Mouse (Mus musculus): ENCODE measurements around the gene Tfpi2.

Gene Tfpi2

DNA sequence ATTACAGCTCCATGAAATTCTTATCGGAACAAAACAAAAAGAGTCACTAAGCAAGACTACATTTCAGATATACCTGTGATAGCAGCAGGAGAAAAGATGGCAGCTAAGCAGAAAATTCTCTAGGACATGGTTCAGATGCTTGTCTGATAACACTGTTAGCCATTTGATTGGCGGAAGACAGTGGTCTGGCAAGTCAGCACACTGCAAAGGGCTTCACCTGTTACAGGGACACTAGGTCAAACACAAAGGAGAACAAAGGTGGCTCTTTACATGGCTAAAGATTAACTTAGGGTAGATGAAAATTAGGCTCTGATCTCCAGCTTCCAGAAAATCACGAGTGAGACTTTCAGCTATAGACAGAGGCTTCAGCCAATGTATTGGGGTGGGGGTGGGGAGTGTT lies at the start of gene Tfpi2:
Tfpi2 (minus strand) TSS at position 170 of the 400 bp plus-strand sequence.
- DNase-seq (ENCODE audit: low read depth, low spot score) = no peak

DNA sequence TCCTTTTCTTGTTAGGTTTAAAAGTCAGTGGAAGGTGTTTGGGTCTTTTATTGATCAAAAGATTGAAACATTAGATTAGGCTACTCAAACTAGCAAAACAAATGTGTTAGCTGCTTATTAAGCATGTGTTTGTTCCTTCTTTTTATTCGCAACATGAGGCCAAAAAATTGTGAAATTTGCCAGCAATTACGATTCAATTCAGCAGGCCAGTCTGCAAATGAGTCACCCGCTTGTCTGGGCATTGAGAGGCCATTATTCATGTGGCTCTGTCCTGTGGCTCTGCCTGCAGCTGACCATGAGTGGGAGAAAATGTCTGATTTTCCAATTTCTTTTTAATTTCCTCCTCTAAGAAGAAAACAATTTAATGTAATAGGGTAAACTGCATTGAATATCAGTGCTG lies 42.2 kb upstream of the Tfpi2 start:
- no peak for DNase-seq (ENCODE audit: low read depth, low spot score)

GRCm38 (mm10) chr6:4026367-4026766 lies 37.6 kb upstream of the Tfpi2 start:
- no peak for DNase-seq (ENCODE audit: low read depth, low spot score)

DNA sequence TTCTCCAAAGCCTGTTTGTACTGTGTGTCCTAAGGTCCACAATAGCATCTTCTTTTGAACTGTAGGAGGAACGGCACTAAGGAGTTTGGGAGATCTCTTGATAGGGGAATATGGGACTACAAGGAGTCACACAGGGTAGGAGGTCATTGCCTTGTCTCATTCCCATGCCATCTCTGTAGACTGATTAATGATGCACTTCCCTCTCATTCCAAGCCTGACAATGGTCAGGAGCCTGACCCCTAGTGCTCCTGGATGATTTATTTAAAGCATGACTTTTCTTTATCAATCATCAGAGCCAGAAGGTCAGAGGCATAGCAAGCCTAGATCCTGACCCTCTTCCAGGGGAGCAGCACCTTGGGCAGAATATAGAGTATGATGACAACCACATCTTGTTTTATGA lies 33.9 kb upstream of the Tfpi2 start:
- DNase-seq (ENCODE audit: low read depth, low spot score) = no peak

DNA sequence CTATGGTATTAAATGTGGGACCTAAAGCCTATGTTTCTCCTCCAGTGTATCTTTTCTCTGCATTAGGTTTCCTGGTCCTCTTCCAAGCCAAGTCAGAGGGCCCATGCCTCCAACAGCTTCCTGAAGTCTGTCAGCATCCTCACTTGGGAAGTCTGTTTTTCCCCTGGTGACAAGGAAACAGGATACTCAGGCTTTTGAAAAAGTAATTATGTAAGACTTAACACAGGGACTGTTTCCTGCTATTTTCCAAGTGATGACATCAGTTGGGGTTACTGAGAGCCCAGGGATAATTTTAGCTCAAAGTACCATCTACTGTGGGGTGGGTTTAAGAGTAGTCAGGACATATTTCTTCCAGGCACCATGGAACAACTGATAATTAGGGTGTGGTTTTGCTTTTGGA lies 20.8 kb upstream of the Tfpi2 start:
- no peak for DNase-seq (ENCODE audit: low read depth, low spot score)

DNA sequence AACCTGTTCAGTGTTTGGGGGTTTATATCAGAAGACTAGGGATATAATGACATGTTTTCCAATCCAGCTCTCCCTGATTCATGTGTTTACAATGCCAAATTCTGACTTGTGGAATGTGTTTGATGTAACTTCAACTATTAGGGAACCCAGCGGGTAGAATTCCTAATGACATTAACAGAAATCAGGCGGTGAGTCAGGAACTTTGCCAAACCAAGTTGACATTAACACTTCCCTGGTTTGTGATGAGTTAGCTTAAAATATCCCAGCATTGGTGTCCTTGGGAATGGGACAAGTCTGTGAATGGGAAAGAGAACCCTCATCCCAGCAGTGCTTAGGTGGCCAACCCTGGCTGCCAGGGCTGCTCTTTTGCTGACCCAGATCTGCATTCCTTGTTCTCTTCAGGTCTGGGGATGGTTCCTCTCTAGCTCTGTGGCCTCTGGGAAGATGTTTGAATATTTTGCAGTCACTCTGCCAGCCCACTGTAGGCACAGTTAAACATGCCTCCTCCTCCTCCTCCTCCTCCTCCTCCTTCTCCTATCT lies 19.9 kb upstream of the Tfpi2 start:
- DNase-seq (ENCODE audit: low read depth, low spot score) = no peak

- no peak for DNase-seq (ENCODE audit: low read depth, low spot score)
Measured at GRCm38 (mm10) chr6:4004808-4005207, 16.1 kb upstream of the Tfpi2 start.

GRCm38 (mm10) chr6:4003890-4004306 lies 15.2 kb upstream of the Tfpi2 start, which contains the start of gene Gng11:
TSS of gene Gng11 (plus strand) at chr6:4003904.
- DNase-seq (ENCODE audit: low read depth, low spot score) = peak; percentile 16

DNA sequence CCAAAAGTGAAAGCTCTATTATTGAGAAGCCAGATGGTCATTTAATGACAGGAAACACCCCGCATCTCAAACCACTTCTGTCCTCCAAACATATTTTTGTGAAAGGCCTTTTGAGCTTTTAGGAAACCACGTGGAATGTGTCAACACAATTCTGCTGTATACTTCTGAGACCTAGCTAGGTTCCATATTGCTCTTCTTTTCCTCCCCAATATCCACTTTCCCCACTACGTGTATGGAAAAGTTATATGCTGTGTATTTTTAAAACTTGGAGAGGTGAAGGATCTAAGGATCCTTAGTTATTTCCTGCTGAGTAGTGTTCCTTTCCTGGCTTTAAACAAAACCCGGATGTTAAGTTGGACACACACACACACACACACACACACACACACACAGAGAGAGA lies 14.7 kb upstream of the Tfpi2 start:
- DNase-seq (ENCODE audit: low read depth, low spot score) = no peak

- no peak for DNase-seq (ENCODE audit: low read depth, low spot score)
Measured at GRCm38 (mm10) chr6:4000716-4001115, 12.0 kb upstream of the Tfpi2 start.

- DNase-seq (ENCODE audit: low read depth, low spot score) = no peak
Measured at GRCm38 (mm10) chr6:3999296-3999695, 10.6 kb upstream of the Tfpi2 start.

DNA sequence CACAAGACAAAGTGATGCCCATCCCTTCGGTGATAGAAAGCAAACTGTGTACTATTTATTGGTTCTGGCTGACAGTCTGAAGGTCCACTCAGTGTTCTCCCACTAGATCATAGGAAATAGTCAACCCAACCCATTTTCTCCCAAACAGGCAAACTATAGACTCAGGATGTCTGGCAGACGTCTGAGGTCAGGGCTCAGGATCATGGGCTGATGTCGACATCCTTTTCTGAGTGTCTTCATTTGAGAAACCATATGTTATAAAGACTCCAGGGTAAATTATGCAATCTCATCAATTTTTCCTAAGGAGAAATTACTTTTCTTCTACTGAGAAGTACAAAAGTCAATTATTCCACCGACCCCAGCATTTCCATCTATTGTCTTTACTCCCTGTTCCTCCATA lies 9.4 kb upstream of the Tfpi2 start:
- no peak for DNase-seq (ENCODE audit: low read depth, low spot score)

- DNase-seq (ENCODE audit: low read depth, low spot score) = no peak
Measured at GRCm38 (mm10) chr6:3993492-3993891, 4.8 kb upstream of the Tfpi2 start, which contains the start of gene Gngt1. TSS of gene Gngt1 (plus strand) at chr6:3993792.

GRCm38 (mm10) chr6:3982661-3983284 lies 5.9 kb downstream of the Tfpi2 start:
- DNase-seq (ENCODE audit: low read depth, low spot score) = no peak

- no peak for DNase-seq (ENCODE audit: low read depth, low spot score)
Measured at GRCm38 (mm10) chr6:3973679-3974078, 15.0 kb downstream of the Tfpi2 start.

GRCm38 (mm10) chr6:3967676-3968626 lies 20.8 kb downstream of the Tfpi2 start:
- peak; percentile 7 for DNase-seq (ENCODE audit: low read depth, low spot score)

GRCm38 (mm10) chr6:3954969-3955368 lies 33.8 kb downstream of the Tfpi2 start:
- DNase-seq (ENCODE audit: low read depth, low spot score) = no peak

GRCm38 (mm10) chr6:3936140-3936714 lies 52.5 kb downstream of the Tfpi2 start:
- no peak for DNase-seq (ENCODE audit: low read depth, low spot score)

DNA sequence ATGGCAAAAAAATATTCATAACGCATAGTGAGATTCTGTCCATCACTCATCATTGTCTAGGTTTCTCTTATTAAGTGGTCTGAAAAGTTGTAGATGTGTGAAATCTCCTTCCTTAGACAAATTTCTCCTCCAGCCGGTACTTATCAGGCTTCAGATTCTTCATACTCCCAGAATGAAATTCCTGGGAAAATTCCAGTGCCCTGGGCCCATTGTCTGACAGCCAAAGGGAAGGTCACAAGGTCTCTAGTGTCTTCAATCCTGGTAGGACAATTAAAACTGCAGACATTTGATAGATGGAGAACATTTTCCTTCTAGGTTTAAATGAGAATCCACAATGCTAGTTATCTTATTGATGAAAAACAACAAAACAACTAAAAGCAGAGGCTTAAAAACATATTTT lies 53.1 kb downstream of the Tfpi2 start:
- DNase-seq (ENCODE audit: low read depth, low spot score) = no peak

DNA sequence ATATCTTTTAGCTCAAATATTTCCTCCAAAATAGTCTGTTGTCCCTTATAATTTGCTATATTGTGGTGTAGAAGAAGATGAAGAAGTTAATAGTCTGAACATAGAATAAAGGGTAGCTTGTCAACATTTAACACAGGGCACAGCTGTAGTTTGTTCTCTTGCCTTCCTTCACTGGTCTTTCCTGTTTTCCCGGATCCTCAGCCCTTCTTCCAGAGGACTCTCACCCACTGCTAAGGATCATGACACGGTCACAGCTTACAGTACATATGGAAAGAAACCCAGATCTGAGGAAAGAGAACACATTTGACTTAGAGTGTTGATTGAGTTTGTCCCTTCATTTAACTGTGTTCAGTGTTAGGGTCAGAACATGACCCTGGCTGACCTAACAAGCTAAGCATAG lies 53.7 kb downstream of the Tfpi2 start:
- DNase-seq (ENCODE audit: low read depth, low spot score) = no peak

DNA sequence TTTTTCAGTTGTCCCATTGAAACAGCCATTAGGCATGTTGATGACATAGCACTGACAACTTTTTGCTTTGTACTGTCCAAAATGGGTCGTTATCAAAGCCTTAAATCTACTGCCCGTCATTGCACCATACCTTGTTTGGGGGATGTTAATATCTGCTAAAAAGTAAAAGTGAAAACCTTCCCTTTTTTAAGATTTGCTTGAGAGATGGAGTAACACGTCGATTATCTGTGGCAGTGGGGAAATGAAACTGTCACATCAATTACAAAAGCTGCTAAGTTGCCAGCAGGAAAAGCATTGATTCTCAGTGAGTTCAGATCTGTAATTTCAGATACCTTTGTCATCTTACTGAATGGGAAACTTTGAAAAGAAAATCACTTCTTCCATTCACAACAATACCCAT lies 62.6 kb downstream of the Tfpi2 start:
- no peak for DNase-seq (ENCODE audit: low read depth, low spot score)

GRCm38 (mm10) chr6:3922870-3923269 lies 65.8 kb downstream of the Tfpi2 start:
- DNase-seq (ENCODE audit: low read depth, low spot score) = no peak
